Mouse (Mus musculus) T-helper 2 cell (primary cell): Measurements from ENCODE around the gene Vmn2r104.

ENCODE experiments used
- in situ Hi-C: fragments of 300-600 bp; cut with MboI, MseI; formaldehyde crosslinking; loops from one replicate; pipeline ENCODE4 v1.15.1; 2025; ENCODE audit warnings: high pct_unique_total_duplicates

Vmn2r104 gene

DNA sequence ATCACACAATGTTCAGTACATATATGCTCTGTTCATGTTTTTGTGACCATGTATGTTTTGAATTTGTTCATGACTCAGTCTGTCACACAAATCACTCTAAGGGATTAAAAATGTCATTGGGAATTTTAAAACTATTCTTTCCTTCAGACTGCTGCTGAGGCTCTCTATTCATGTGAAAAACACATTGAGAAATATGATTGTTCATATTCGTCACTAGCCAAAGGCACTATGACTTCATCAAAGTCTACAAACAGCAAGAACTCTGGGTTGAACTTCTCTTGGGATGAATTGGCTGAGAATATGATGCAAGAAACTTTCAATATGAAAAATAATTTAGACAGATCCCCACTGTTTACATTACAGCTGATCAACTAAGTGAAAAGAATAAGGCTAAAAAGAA lies at the start of gene Vmn2r104:
Gene Vmn2r104, minus strand, starts transcription at position 101 of the 400 bp plus-strand sequence.
- in situ Hi-C loops, result no loop called here

DNA sequence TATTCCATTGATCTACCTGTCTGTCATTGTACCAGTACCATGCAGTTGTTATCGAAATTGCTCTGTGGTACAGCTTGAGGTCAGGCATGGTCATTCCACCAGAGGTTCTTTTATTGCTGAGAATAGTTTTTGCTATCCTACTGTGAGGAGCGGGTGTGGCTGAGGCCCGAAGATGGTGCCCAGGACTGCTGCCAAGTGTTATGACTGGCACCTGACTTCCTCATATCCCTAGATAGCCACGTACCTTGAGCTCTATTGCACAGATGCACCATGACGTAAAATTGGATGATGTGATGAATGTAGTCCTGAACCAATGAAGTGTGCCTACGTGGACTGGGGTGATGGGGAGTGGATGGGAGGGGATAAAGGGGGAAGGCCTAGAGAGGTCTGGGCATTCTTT lies 26.0 kb upstream of the Vmn2r104 start:
- in situ Hi-C loops, result no loop called here

DNA sequence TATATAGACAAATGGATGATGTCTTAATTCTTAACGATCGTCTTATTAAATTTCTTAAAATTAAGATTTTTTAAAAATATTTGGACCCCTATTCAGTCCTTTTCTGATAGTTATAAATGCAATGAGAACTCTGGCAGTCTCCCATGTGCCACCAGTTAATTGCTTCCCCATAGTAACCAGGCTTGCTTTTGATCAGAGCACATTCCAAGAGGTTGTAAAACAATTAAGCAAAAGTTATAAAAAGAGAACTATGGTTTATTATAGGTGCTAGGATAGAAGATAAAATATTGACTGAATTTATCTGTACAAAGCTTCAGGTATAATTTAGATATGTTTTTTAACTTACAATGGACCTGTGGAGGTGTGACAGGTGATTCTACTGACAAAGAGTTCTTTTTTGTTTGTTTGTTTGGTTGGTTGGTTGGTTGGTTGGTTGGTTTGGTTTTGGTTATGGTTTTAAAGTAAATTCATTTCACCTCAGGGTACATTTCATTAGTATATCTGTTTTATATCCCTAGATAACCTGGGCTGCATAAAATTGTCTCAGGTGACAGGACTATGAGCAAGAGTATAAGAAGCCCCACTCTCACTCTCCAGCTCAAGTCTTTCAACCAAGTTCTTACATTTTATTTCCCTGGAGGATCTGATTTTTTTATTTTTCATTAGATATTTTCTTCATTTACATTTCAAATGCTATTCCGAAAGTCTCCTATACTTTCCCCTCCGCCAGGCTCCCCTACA lies 23.7 kb upstream of the Vmn2r104 start:
- in situ Hi-C loops, result no loop called here
